Mouse (Mus musculus) mouse embryonic stem cell (cell line): ENCODE measurements around the gene Hs6st3.
"Not testable (repeated sequence)": the region's sequence is repeated elsewhere in the genome, so short reads cannot be mapped to it uniquely, and the experiment has no call there.

ENCODE experiments used
- in situ Hi-C, 2 experiments: fragments of 300-500 bp; cut with MboI; formaldehyde crosslinking; loops; 1 replicate in 1 of 2; 3 replicates in 1 of 2; pipeline ENCODE4 v1.14.3; 2019 to 2020; ENCODE audit warnings: low sequenced_read_pairs in 2 of 2, low pct_unique_long_range_greater_than_20kb in 1 of 2, mixed read lengths in 1 of 2; ENCODE audit not compliant: unreplicated experiment in 1 of 2

Gene Hs6st3

DNA sequence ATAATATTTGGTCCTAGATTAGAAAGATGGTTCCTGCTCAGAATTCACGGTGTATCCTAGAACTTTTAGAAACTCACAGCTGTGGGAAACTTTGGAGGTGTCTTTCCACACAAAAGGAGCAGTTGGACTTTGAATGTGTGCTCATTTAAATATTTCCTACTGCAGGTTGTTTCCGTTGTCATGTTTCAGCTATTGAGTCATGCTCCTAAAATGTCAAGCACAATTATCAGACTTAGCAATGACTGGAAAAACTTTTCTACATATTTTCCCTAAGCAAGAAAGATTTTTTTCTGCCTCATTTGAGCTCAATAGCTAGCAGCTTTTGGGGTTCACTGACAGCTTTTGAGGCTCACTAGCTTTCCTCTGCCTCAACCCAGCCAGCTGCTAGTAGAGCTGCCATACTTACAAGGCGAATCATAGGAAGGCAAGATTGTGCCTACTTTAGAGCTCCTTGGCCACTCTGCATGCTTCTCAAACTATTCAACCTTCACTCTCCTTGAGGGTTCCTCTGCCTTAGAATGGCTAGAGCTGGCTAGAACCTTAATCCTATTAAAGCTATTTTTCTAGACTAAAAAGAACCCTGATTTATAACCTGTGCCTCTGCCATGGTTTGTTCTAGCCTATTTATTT is 89.7 kb downstream of the Hs6st3 start:
- in situ Hi-C loops: no loop called here

GRCm38 (mm10) chr14:119233598-119233997 is 95.5 kb downstream of the Hs6st3 start:
- in situ Hi-C loops: no loop called here

DNA sequence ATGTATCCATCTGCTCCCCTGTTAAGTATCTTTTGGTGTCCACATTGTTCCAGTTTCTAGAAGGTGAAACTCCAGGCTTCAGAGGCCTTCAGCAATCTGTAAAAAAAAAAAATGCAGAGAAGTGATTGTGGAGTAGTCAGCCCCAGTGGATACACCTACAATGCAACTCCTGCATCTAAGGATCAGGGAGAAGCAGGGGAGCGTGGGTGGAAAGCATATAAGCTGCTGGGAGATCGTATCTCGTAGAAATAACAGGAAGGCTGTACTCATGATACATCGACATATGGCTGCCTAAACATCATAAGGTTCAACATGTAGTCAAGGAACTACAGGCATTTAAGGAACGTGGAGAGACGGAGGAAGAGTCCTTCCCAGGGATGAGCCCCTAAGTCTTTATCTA is 109.0 kb downstream of the Hs6st3 start:
- in situ Hi-C loops: no loop called here

- in situ Hi-C loops: no loop called here
Observed at GRCm38 (mm10) chr14:119248001-119248607, 110.0 kb downstream of the Hs6st3 start.

GRCm38 (mm10) chr14:119250353-119250752 is 112.2 kb downstream of the Hs6st3 start:
- in situ Hi-C loops: no loop called here

GRCm38 (mm10) chr14:119255396-119255795 is 117.3 kb downstream of the Hs6st3 start:
- in situ Hi-C loops: no loop called here

DNA sequence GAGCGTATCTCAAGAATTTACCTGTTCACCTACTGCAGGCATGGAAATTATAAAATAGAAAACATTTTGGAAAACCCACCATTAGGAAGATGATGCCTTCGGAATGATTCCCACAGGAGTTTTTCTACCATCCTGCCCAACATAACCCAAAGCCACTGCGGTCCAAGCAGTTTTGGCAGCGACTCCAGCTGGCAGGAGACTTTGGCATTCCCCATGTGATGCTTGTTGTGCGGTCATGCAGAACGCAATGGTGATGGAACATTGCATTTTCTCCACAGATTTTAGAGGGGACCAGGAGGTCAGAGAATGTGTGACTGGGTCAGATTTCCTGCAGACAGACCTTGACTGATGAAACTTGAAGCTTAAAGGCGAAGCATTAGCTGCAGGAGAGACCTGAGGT is 118.9 kb downstream of the Hs6st3 start:
- in situ Hi-C loops: no loop called here

DNA sequence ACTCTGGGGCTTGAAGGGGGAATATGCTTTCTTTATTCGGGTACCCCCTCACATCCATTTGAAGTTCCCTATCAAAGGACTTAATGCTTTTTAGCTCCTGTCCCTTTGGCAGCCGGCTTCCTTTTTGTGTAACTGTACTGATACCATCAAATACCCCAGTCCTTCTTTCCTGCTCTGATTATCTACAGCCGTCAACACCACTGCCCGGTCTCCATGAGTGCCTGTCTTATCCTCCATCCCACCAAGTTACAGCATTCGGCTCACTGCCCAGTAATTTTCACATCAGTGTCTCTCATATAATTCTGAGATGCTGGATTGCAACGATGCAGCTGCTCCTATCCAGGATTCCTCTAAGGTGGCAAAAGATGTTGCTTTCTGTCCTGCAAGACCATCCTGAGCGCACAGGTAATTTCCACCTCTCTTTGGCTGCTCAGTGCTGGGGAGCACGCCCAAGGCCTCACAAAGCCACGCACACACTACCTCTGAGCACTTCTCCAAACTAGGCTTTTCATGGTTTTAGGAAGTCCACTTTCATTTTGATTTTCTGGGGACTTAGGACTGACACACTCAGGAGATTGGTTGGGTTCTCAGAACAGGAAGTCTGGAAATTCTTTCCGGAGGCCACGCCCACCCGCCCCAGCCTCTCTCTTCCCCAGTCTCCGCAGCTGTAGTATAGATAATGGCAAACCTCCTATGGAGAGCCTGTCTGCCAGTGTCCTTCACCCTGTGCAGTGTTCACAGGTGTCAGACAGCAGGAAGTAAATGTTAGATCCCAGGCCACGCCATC is 122.2 kb downstream of the Hs6st3 start:
- in situ Hi-C loops: no loop called here

DNA sequence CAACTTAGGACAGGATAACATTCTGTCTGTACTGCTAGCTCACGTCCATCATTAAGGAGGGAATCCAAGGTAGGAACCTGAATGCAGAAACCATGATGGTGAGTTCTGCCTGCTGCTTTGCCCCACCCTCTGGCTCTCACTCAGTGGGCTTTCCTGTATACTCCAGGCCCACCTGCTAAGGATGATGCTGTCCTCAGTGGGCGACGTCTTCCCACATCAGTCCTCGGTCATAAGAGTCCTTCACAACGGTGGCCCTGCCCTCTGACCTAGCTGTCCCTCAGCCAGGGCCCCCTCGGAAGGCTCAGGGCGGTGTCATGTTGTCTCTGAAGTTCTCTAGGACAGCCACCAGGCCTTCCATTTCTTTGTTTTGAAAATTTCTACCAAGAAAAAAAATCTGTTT is 128.2 kb downstream of the Hs6st3 start:
- in situ Hi-C loops: no loop called here

GRCm38 (mm10) chr14:119273088-119273487 is 134.9 kb downstream of the Hs6st3 start:
- in situ Hi-C loops: no loop called here

DNA sequence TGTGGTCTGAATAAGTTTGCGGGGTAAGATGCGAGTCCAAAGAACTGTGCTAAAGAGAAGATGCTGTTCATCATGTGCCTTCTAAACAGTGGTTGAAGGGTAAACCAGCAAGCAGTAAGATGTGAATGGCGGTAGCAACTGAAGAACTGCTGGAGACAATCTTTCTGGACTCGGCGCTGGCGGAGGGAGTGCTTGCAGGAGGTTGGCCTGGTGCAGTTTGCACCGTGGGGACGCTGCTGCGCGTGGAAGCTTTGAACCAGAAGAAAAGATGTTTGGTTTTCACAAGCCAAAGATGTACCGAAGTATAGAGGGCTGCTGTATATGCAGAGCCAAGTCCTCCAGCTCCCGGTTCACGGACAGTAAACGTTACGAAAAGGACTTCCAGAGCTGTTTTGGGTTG is 140.0 kb downstream of the Hs6st3 start:
- in situ Hi-C loops: not testable (repeated sequence)

DNA sequence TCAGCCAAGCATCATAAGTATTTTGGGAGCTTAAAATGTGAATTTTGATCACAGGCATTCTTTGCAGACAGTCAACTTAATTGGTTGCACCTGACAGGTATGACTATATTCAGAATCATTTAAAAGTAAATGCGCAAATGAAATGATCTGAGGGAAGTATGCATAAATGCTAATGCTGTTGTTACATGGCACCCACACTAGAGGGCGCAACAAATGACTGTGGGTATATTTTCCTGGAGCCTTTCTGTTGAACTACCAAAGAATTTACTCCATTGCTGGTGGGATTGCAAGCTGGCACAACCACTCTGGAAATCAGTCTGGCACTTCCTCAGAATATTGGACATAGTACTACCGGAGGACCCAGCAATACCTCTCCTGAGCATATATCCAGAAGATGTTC is 145.8 kb downstream of the Hs6st3 start:
- in situ Hi-C loops: no loop called here

GRCm38 (mm10) chr14:119289668-119290067 is 151.5 kb downstream of the Hs6st3 start:
- in situ Hi-C loops: no loop called here

- in situ Hi-C loops: no loop called here
Observed at GRCm38 (mm10) chr14:119294071-119294470, 155.9 kb downstream of the Hs6st3 start.

DNA sequence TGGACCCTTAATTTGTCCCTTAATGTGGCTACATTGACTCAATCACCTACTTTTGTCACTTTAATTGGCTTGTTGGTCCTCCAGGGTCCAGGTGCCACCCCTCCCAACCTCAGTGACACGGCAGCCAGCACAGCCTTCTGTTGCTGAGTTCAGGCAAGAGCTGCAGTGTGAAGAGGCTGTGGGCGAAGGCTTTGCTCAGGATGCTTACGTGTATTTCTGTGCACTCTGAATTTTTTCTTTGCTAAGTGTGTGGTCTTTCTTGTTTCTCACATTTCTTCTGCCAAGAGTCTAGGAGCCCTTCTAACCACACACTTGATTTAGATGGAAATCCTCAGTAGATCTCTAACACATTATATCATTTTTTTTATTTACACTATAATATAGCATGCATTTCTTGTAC is 168.3 kb downstream of the Hs6st3 start:
- in situ Hi-C loops: no loop called here

GRCm38 (mm10) chr14:119318379-119318778 is 180.2 kb downstream of the Hs6st3 start:
- in situ Hi-C loops: no loop called here

DNA sequence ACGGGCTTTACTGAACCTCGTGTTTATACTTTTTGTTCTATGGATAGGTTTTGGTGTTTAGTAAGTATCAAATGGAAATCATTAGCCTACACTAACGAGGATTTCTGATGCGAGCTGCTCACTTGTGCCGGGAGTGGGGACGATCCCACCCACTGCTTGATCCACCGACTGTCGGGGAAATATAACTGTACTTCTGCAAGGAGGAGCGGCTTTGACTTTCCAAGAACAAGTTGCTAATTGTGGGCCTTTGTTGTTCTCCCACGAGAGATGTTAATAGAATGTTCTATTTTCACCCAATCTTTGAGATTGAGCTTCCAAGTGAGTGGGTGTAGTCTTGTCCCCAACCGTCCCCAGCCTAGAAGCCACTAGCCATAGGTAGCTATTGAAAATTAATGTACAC is 209.1 kb downstream of the Hs6st3 start:
- in situ Hi-C loops: no loop called here

GRCm38 (mm10) chr14:119361414-119361813 is 223.3 kb downstream of the Hs6st3 start:
- in situ Hi-C loops: no loop called here

- in situ Hi-C loops: no loop called here
Observed at GRCm38 (mm10) chr14:119367866-119368425, 229.8 kb downstream of the Hs6st3 start.
